Mouse (Mus musculus) cortical plate, adult 2 months (tissue): ENCODE data around the gene Ctsm.

Source experiments
- CTCF ChIP-seq: fragments of 200-500 bp; IDR thresholded peaks from 2 replicates; pipeline ENCODE4 v1.5.1; 2011; ENCODE audit warnings: mild to moderate bottlenecking, control low read depth, low read length; ENCODE audit not compliant: insufficient read depth; ENCODE audit errors: extremely low read depth
- POLR2A ChIP-seq: fragments of 200-500 bp; IDR thresholded peaks from 2 replicates; pipeline ENCODE4 v1.6.1; 2011; ENCODE audit warnings: mild to moderate bottlenecking, low read length, control low read depth; ENCODE audit not compliant: insufficient read depth; ENCODE audit errors: extremely low read depth

- no peak for TF ChIP-seq CTCF
- TF ChIP-seq POLR2A = no peak
Measured at GRCm38 (mm10) chr13:61541631-61542030, at the start of gene Ctsm.
